Mouse (Mus musculus) megakaryocyte progenitor cell, adult 5-6 weeks (primary cell): ENCODE data around the gene Vmn2r15. TPM values are rescaled to one million over a fixed set of nuclear protein-coding genes. Genes with fewer than 3 reads are reported as not detected.

Experiments
- ATAC-seq: replicated peaks from 2 replicates; pipeline ENCODE4 v1.8.0; 2016; ENCODE audit warnings: mild to moderate bottlenecking, moderate TSS enrichment, inconsistent platforms; ENCODE audit not compliant: poor library complexity
- total RNA-seq, 2 experiments: library from RNA; stranded (forward) in 1 of 2; stranded (reverse) in 1 of 2; fragments of 157-497, 149-512 nt in 1 of 2; fragments of 200-1000 nt in 1 of 2; gene quantifications; 2 replicates each; pipeline versions ENCODE4 v1.2.3 to v1.2.4; 2015 to 2017

Gene Vmn2r15
- total RNA-seq (2015) (not detected in 2 replicates), total RNA-seq (2017) (not detected in 2 replicates)

DNA sequence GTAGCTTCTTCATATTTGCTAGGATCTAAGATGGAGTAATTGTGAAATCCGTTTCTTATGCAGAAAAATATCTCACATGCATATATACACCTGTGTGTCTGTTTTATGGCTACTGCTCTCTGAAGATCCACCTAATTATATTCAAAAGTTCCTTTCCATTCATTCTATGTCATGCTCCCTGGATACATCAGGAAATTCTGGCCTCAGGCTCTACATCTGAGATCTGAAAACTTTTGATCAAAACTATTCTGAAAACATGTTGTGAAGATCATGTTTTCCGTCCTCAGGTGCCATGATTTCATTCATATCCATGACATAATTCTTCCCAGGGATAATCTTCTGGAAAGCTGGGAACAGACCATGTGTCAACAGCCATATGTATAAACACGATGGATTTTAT, at the start of gene Vmn2r15:
TSS of gene Vmn2r15 (minus strand) at position 101 of the 400 bp plus-strand sequence.
- no peak for ATAC-seq

DNA sequence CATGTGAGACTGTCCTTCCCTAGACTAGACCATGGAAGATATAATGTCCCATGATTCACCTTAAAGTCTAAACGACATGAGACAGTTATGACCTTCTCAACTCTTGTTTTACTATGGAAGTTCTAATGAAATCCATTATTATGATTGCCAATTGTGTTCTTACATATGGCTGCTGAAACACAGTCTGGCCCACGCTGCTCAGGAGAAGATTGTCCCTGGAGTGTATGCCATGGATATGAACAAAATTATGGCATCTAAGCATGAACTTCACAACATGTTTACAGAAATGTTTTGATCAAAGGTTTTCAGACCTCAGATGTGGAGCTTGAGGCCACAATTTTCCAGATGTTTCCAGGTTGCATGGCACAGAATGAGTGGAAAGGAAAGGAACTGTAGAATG, 32.4 kb upstream of the Vmn2r15 start, which contains the start of gene Vmn2r16:
TSS of gene Vmn2r16 (plus strand) at position 301 of the 400 bp plus-strand sequence.
- no peak for ATAC-seq

DNA sequence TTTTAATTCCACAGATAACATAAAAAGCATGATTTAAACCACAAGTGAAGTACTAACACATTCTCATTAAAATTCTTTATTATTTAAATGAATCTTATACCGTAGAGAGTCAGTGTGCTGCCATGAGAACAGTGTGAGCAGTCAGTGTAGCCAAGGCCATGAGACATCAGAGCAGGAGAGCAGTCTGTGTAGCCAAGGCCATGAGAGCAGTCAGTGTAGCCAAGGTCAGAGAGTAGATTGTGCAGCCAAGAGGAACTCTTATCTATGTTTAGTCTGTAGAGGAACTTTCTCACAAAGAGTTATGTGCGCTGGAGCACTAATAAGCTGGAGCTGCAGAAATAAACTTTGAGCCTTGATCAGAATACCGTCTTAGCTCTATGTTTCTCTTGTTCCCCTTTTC, 2.8 kb downstream of the Vmn2r15 start:
- no peak for ATAC-seq

Other genes starting within 250 kb of the Vmn2r15 start
- gene Vmn2r11, start 238.1 kb downstream of the Vmn2r15 start, total RNA-seq (2015): not detected in 2 replicates
- gene Vmn2r11, start 238.1 kb downstream of the Vmn2r15 start, total RNA-seq (2017): not detected in 2 replicates
- not detected in 2 replicates for gene Vmn2r12, start 199.7 kb downstream of the Vmn2r15 start, total RNA-seq (2015)
- not detected in 2 replicates for gene Vmn2r12, start 199.7 kb downstream of the Vmn2r15 start, total RNA-seq (2017)
- gene Vmn2r13, start 105.4 kb downstream of the Vmn2r15 start, total RNA-seq (2015): not detected in 2 replicates
- not detected in 2 replicates for gene Vmn2r13, start 105.4 kb downstream of the Vmn2r15 start, total RNA-seq (2017)
- gene Vmn2r14, start 72.9 kb downstream of the Vmn2r15 start, total RNA-seq (2015): not detected in 2 replicates
- not detected in 2 replicates for gene Vmn2r14, start 72.9 kb downstream of the Vmn2r15 start, total RNA-seq (2017)
- not detected in 2 replicates for gene Vmn2r16, start 32.5 kb upstream of the Vmn2r15 start, total RNA-seq (2015)
- not detected in 2 replicates for gene Vmn2r16, start 32.5 kb upstream of the Vmn2r15 start, total RNA-seq (2017)
- not detected in 2 replicates for gene Vmn2r17, start 122.0 kb upstream of the Vmn2r15 start, total RNA-seq (2015)
- not detected in 2 replicates for gene Vmn2r17, start 122.0 kb upstream of the Vmn2r15 start, total RNA-seq (2017)